Mouse (Mus musculus) cerebellum, adult 2 months (tissue): ENCODE measurements around the gene Serpinb6a.

ENCODE experiments used
- CTCF ChIP-seq: fragments of 200-500 bp; IDR thresholded peaks from 2 replicates; pipeline ENCODE4 v1.5.1; 2011; ENCODE audit warnings: low read depth, mild to moderate bottlenecking, control low read depth, low read length, moderate library complexity, borderline replicate concordance; ENCODE audit not compliant: insufficient read depth
- POLR2A ChIP-seq: fragments of 200-500 bp; IDR thresholded peaks from 2 replicates; pipeline ENCODE4 v1.6.1; 2011; ENCODE audit warnings: low read length, control low read depth, borderline replicate concordance; ENCODE audit not compliant: insufficient read depth

- TF ChIP-seq CTCF (peak; percentile 76), POLR2A (no peak)
These were observed 7.4 kb downstream of the Serpinb6a start for GRCm38 (mm10) chr13:33995197-33995596.
